Comparison of ENCODE assay signal across 9 mouse cellular contexts in the genomic region with DNA sequence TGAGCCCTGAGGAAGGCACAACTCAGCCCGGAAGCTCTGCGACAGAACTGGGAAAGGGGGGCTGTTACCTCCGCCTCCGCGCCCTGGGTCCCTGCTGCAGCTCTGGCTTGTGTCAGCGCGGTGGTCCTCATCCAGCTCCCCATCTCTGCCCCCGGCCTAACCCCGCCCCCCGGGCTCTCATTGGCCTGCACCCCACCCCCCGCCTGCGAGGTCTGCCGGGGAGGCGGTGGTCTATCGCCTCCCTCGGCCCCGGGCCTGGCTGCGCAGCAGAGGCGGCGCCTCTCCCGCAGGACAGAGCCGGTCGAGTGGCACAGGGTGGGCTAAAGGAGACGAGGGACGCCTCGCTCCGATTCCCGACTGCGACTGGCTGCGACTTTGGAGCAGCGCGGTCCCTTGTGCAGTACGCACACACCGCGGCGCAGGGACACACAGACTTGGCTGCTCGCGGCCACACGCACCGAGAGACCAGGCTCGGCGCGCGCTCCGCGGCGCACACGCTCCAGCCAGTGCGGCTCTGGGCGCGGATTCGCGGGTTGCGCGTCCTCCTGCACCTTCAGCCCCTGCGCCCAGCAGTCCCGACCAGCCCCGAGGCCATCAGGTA. TPM values are rescaled to one million over a fixed set of nuclear protein-coding genes. Genes with fewer than 3 reads are reported as not detected.
DNase-seq lines count a peak whose midpoint lies in the region; ATAC-seq and TF ChIP-seq lines count a peak whose summit lies in the region.
"Had no signal": no experiment of that assay in that cellular context is flagged by ENCODE, and none has a peak within 500 bp of the region (broad histone marks: within the 10 kb centered on the region; RNA-seq: fewer than 3 reads in every experiment).

A gene (plus strand): TSS at position 208 of the 601 bp plus-strand sequence.

- TF ChIP-seq CTCF in E14TG2a.4 (conservative IDR thresholded peaks at IDR 0.05; ENCODE audit: low read length) = no peak

- peak within 1 kb of the TSS; percentile 33 for H3K9ac ChIP-seq in heart, embryonic 15.5 days
- peak within 1 kb of the TSS; percentile 90 for H3K9ac ChIP-seq in midbrain, embryonic 14.5 days (replicated peaks; ENCODE audit: low read length)

- peaks cover 13% of the 10 kb centered on the region for H3K4me1 ChIP-seq in E14TG2a.4 (replicated peaks; ENCODE audit: low read depth, low read length)
- H3K4me1 ChIP-seq in embryonic facial prominence, embryonic 10.5 days = peaks cover 50% of the 10 kb centered on the region
- H3K4me1 ChIP-seq in heart, embryonic 15.5 days (replicated peaks) = peaks cover 19% of the 10 kb centered on the region
- H3K4me1 ChIP-seq in midbrain, embryonic 14.5 days (ENCODE audit: control insufficient read depth, insufficient read depth, low read length) = peaks cover 45% of the 10 kb centered on the region

- peak within 1 kb of the TSS; percentile 78 for H3K27ac ChIP-seq in embryonic facial prominence, embryonic 10.5 days (replicated peaks)
- H3K27ac ChIP-seq in heart, embryonic 15.5 days = no peak within 1 kb of the TSS
- peak within 1 kb of the TSS; percentile 91 for H3K27ac ChIP-seq in midbrain, embryonic 14.5 days (replicated peaks; ENCODE audit: low read depth, low read length)

- peak within 1 kb of the TSS; percentile 85 for H3K4me3 ChIP-seq in E14TG2a.4 (replicated peaks; ENCODE audit: low read length)
- peak within 1 kb of the TSS; percentile 67 for H3K4me3 ChIP-seq in embryonic facial prominence, embryonic 10.5 days
- H3K4me3 ChIP-seq in heart, embryonic 15.5 days = peak within 1 kb of the TSS; percentile 52
- peak within 1 kb of the TSS; percentile 81 for H3K4me3 ChIP-seq in midbrain, embryonic 14.5 days (replicated peaks; ENCODE audit: low read depth, low read length)
- H3K4me3 ChIP-seq: myocyte had no signal

- peak; percentile 56 for ATAC-seq in heart, embryonic 15.5 days (replicated peaks; ENCODE audit: insufficient number of reproducible peaks, insufficient read depth, low FRiP score, low read depth)
- ATAC-seq in midbrain, embryonic 14.5 days (ENCODE audit: low FRiP score, low TSS enrichment) = peak; percentile 90

- under 1% methylated on average over 58 of the region's 58 CpGs for WGBS in embryonic facial prominence, embryonic 10.5 days
- WGBS in heart, embryonic 15.5 days = under 1% methylated on average over 58 of the region's 58 CpGs
- under 1% methylated on average over 55 of the region's 58 CpGs for WGBS in midbrain, embryonic 14.5 days

- H3K27me3 ChIP-seq in E14TG2a.4 (ENCODE audit: insufficient read depth, low read length) = peaks cover 89% of the 10 kb centered on the region
- peaks cover 83% of the 10 kb centered on the region for H3K27me3 ChIP-seq in embryonic facial prominence, embryonic 10.5 days (replicated peaks; ENCODE audit: low read depth, poor library complexity, severe bottlenecking)
- peaks cover 84% of the 10 kb centered on the region for H3K27me3 ChIP-seq in heart, embryonic 15.5 days
- H3K27me3 ChIP-seq in midbrain, embryonic 14.5 days (ENCODE audit: control insufficient read depth, insufficient read depth, low read length) = no peaks in the 10 kb centered on the region

- no peaks in the 10 kb centered on the region for H3K9me3 ChIP-seq in E14TG2a.4 (ENCODE audit: low read length)
- no peaks in the 10 kb centered on the region for H3K9me3 ChIP-seq in embryonic facial prominence, embryonic 10.5 days
- H3K9me3 ChIP-seq in heart, embryonic 15.5 days (replicated peaks) = no peaks in the 10 kb centered on the region
- no peaks in the 10 kb centered on the region for H3K9me3 ChIP-seq in midbrain, embryonic 14.5 days (ENCODE audit: control insufficient read depth, low read length)

- peak; percentile 45 for DNase-seq in adrenal gland, adult 2 months
- peak; percentile 87 for DNase-seq in embryonic facial prominence, embryonic 10.5 days (ENCODE audit: low spot score)
- peak; percentile 63 to 68 for DNase-seq in layer of hippocampus, postnatal 25 days (ENCODE audit: extremely low spot score in 1 of 2, low spot score in 1 of 2)
- DNase-seq in midbrain, embryonic 14.5 days = peak; percentile 92
- DNase-seq in urinary bladder, postnatal 25 days (ENCODE audit: low spot score) = no peak
- DNase-seq in lung, postnatal 10 days = no peak

- peak within 1 kb of the TSS; percentile 83 for H3K4me2 ChIP-seq in heart, embryonic 15.5 days
- peak within 1 kb of the TSS; percentile 90 for H3K4me2 ChIP-seq in midbrain, embryonic 14.5 days (ENCODE audit: low read length)

- H3K36me3 ChIP-seq in E14TG2a.4 (ENCODE audit: insufficient read depth, low read length) = no peaks in the 10 kb centered on the region
- H3K36me3 ChIP-seq in embryonic facial prominence, embryonic 10.5 days (replicated peaks) = no peaks in the 10 kb centered on the region
- no peaks in the 10 kb centered on the region for H3K36me3 ChIP-seq in heart, embryonic 15.5 days
- H3K36me3 ChIP-seq in midbrain, embryonic 14.5 days (ENCODE audit: control insufficient read depth, insufficient read depth, low read length) = 0 out of 2 replicates have a peak, but pooled peaks cover 7% of the 10 kb centered on the region

RNA-seq across cellular contexts. Expression of the gene that starts here (rescaled TPM):
- 10 to 100 TPM; 24.4 to 40.6 TPM for total RNA-seq in adrenal gland, adult 2 months (2021)
- polyA plus RNA-seq in adrenal gland, adult 2 months (2012; rRNA removed) = 25.6 and 25.9 TPM in 2 replicates
- polyA plus RNA-seq in embryonic facial prominence, embryonic 10.5 days (2016; fragmentation: Nextera tagmentation; extraction: Ambion mirVana) = 4.4 and 9.7 TPM in 2 replicates
- polyA plus RNA-seq in heart, embryonic 15.5 days (2015; fragmentation: Nextera tagmentation; extraction: Ambion mirVana) = 2.6 and 4.2 TPM in 2 replicates
- total RNA-seq in layer of hippocampus, postnatal 25 days (2021) = 100 to 1,000 TPM; 138 to 142 TPM
- polyA plus RNA-seq in midbrain, embryonic 14.5 days (2014; fragmentation: Nextera tagmentation; extraction: Ambion mirVana) = 50.2 and 52.7 TPM in 2 replicates
- polyA plus RNA-seq: myocyte had no signal

Comparison
In these comparisons a context has a peak if more than half of its experiments do, and no peak if none do; other contexts are left out.
1. DNase-seq: peak in adrenal gland, adult 2 months (single experiment), embryonic facial prominence, embryonic 10.5 days (single experiment), layer of hippocampus, postnatal 25 days (2 of 2) and midbrain, embryonic 14.5 days (single experiment); none in urinary bladder, postnatal 25 days (single experiment) and lung, postnatal 10 days (single experiment).
2. Peak in every context shown above with its lines, with median percentiles within 50 percentile points of each other: H3K4me3 ChIP-seq.